Mouse (Mus musculus) 416B (cell line): ENCODE results near the gene Rims4.

Source experiments
- DNase-seq: peaks from one replicate; pipeline ENCODE4 v3.0.0; 2011; ENCODE audit warnings: low read depth

Rims4 gene

GRCm38 (mm10) chr2:163918317-163919258 is at the start of gene Rims4:
Gene Rims4 (minus strand): TSS chr2:163918683.
- DNase-seq: no peak

GRCm38 (mm10) chr2:163965706-163966105 is 47.2 kb upstream of the Rims4 start:
- DNase-seq: no peak

- DNase-seq: no peak
Measured at GRCm38 (mm10) chr2:163964606-163965560, 46.4 kb upstream of the Rims4 start.

- DNase-seq: no peak
Measured at GRCm38 (mm10) chr2:163953622-163954310, 35.3 kb upstream of the Rims4 start.

- peak; percentile 73 for DNase-seq
Measured at GRCm38 (mm10) chr2:163951770-163952169, 33.3 kb upstream of the Rims4 start.

GRCm38 (mm10) chr2:163947976-163948375 is 29.5 kb upstream of the Rims4 start:
- no peak for DNase-seq

- no peak for DNase-seq
Measured at GRCm38 (mm10) chr2:163946221-163946620, 27.7 kb upstream of the Rims4 start.

- no peak for DNase-seq
Measured at GRCm38 (mm10) chr2:163944511-163944910, 26.0 kb upstream of the Rims4 start.

- DNase-seq: no peak
Measured at GRCm38 (mm10) chr2:163943056-163943455, 24.6 kb upstream of the Rims4 start.

GRCm38 (mm10) chr2:163939522-163939921 is 21.0 kb upstream of the Rims4 start:
- DNase-seq: no peak

- DNase-seq: no peak
Measured at GRCm38 (mm10) chr2:163932151-163932550, 13.7 kb upstream of the Rims4 start.

GRCm38 (mm10) chr2:163928464-163929200 is 10.1 kb upstream of the Rims4 start:
- DNase-seq: no peak

GRCm38 (mm10) chr2:163925044-163925443 is 6.6 kb upstream of the Rims4 start:
- DNase-seq: no peak

GRCm38 (mm10) chr2:163924531-163924930 is 6.0 kb upstream of the Rims4 start:
- peak; percentile 41 for DNase-seq

GRCm38 (mm10) chr2:163923113-163923512 is 4.6 kb upstream of the Rims4 start:
- no peak for DNase-seq

GRCm38 (mm10) chr2:163919581-163919980 is 1.1 kb upstream of the Rims4 start:
- DNase-seq: no peak

- no peak for DNase-seq
Measured at GRCm38 (mm10) chr2:163916703-163917102, 1.8 kb downstream of the Rims4 start.

- no peak for DNase-seq
Measured at GRCm38 (mm10) chr2:163915294-163915791, 3.1 kb downstream of the Rims4 start.

- no peak for DNase-seq
Measured at GRCm38 (mm10) chr2:163914107-163914506, 4.4 kb downstream of the Rims4 start.

- DNase-seq: no peak
Measured at GRCm38 (mm10) chr2:163913704-163914103, 4.8 kb downstream of the Rims4 start.

- no peak for DNase-seq
Measured at GRCm38 (mm10) chr2:163911826-163912444, 6.5 kb downstream of the Rims4 start.
